In genomic region chr16:91448895-91449294, GRCm38 (mm10) we compare ENCODE assay signal across 20 mouse cellular contexts. TPM values are rescaled to one million over a fixed set of nuclear protein-coding genes. Genes with fewer than 3 reads are reported as not detected.
"Had no signal": no experiment of that assay in that cellular context is flagged by ENCODE, and none has a peak within 500 bp of the region (broad histone marks: within the 10 kb centered on the region; RNA-seq: fewer than 3 reads in every experiment).

No protein-coding gene starts in this region.

- ATAC-seq: inflammation-experienced regulatory T-cells, adult 6 months; lung, postnatal 0 days had no signal

- H3K4me2 ChIP-seq: stomach, embryonic 15.5 days had no signal

- H3K4me3 ChIP-seq: layer of hippocampus, adult 2 months; left cerebral cortex, adult 2 months; limb, embryonic 10.5 days; midbrain, embryonic 10.5 days; stomach, embryonic 15.5 days had no signal

- DNase-seq: kidney, adult 11 months; kidney, adult 9 months; kidney, postnatal 10 days; kidney, postnatal 4 days; lung, adult 2 months; lung, postnatal 36 days; midbrain, embryonic 14.5 days; right cerebral cortex, postnatal 25 days had no signal

- H3K9ac ChIP-seq: stomach, embryonic 15.5 days had no signal

- H3K27me3 ChIP-seq: stomach, embryonic 15.5 days had no signal

- H3K9me3 ChIP-seq: limb, embryonic 10.5 days; midbrain, embryonic 10.5 days; stomach, embryonic 15.5 days had no signal

- H3K27ac ChIP-seq: layer of hippocampus, adult 2 months; left cerebral cortex, adult 2 months; limb, embryonic 10.5 days; midbrain, embryonic 10.5 days; stomach, embryonic 15.5 days had no signal

- H3K4me1 ChIP-seq: midbrain, embryonic 10.5 days had no signal

- H3K36me3 ChIP-seq: limb, embryonic 10.5 days; midbrain, embryonic 10.5 days; stomach, embryonic 15.5 days had no signal

RNA-seq across cellular contexts. Expression of gene Gm21970, which starts 57.4 kb away (rescaled TPM):
- total RNA-seq: layer of hippocampus, adult 2 months; left cerebral cortex, adult 2 months; left cerebral cortex, postnatal 14 days; megakaryocyte progenitor cell, adult 5-6 weeks had no signal
- polyA plus RNA-seq: limb, embryonic 10.5 days; limb, embryonic 14.5 days; lung, adult 2 months; lung, postnatal 0 days; midbrain, embryonic 10.5 days; midbrain, embryonic 14.5 days; neural tube, embryonic 14.5 days; stomach, embryonic 15.5 days; testis, adult 2 months had no signal
